Mouse (Mus musculus) layer of hippocampus, adult 8-10 months (tissue): ENCODE data around the gene Smarcal1. TPM values are rescaled to one million over a fixed set of nuclear protein-coding genes. Genes with fewer than 3 reads are reported as not detected.
A peak's percentile ranks its signal among the peaks of the same experiment; 100 is the strongest.

Experiments used
- DNase-seq, 2 experiments: peaks; one replicate each; pipeline ENCODE4 v3.0.0; 2022; ENCODE audit warnings: low spot score in 2 of 2
- total RNA-seq, 4 experiments: library from RNA; stranded (reverse); gene quantifications; 2 replicates each; pipeline ENCODE4 v1.2.4; 2022

Gene Smarcal1
- total RNA-seq, 4 experiments from 2014 or later, result 59.3 to 66.1 (median 63.5) TPM

DNA sequence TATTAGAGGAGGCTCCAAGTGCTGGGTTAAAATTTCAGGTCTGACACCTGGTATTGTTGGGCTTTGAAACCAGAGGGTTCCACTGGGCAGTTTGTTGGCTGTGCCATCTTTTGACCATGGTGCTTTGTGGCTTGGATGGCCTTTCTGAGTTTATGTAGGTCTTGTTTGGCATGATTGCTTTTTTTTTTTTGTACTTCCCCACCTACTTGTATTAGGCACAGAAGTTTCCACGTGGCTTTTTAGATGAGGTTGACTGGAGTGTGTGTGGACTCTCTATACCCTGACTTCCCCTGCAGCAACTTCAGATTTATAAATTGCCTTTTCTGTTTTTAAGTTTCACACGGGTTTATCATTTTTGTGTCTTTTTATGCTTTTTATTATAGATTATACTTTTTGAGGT, 5.7 kb downstream of the Smarcal1 start:
- no peak for DNase-seq

DNA sequence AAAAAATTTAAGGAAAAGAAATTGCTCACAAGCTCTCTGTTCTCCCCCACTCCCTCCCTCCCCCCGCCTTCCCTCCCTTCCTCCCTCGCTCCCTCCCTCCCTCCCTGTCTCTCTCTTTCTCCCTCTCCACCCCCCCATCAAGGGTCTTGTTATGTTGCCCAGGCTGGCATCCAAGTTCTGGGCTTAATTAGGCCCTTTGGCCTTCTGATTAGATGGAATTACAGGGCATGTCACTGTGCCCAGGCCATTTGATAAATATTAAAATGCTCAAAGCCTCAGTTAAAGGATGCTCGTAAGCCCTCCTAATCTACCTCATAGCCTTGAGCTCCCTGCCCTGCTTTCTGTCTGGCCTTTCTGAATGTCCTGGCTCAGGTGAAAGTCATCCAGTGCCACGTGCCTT, 7.6 kb downstream of the Smarcal1 start:
- DNase-seq, result no peak

DNA sequence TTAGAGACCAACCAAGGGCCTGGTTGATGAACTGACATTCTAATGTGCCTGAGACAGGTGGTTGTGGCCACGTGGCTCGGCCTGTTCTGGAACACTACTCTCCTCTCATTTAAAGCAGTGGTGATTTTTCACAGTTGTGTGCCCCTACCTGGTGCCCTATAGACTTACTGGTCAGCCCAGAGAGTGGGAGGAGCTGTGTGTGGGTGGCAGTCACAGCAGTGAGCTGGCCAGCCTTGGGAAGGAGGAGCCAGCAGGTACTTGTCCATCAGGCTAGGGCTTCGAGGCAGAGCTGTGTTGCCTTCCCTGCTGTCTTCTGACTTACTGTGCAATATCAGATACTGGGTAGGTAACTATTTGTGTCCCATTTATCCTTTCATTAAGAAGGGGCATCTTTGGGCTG, 9.3 kb downstream of the Smarcal1 start:
- DNase-seq, result no peak

DNA sequence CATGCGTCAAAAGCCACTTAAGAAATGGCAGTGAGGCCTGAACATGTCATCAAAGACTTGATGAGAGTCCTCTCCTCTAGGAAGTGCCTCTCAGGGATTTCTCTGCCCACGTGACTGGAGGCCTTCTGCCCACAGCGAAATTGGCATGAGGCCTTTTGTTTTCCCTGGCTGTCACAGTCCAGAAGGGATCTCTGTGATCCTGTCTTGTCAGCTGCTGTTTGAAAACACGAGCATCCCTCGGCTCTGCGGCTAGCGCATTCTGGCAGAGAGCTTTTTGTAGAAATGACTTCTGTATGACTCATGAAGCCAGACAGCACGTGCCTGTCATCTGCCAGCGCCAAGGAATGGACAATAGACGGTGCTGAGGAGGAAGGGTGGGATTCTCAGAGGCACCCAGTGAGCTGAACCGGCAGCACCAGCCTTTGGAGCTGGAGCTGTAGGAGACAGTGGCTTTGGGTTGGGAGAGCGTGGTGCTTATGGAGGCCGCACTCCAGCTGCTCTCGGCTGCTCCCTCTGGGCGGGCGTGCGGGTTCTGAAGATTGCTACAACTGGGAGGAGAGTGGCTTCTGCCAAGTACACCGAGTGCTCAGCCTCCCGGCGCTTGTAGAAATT, 10.4 kb downstream of the Smarcal1 start:
- DNase-seq, result peak; percentile 76 to 83

DNA sequence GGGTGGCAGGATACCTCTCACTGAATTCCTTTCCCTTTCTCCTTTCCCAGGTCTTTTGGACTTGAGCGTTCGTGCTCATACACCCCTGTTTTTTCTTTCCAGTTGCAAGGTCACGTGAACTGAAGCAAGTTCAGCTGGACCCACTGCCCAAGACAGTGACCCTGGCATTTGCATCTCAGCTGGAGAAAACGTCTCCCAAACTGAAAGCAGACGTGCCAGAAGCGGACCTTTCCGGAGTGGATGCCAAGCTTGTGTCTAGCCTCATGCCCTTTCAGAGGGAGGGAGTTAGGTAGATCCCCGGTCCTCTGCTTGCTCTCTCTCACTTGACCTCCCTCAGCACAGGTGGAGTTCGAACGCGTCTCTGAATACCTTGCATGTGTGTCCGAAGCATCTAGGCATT, 12.6 kb downstream of the Smarcal1 start:
- DNase-seq, result no peak

DNA sequence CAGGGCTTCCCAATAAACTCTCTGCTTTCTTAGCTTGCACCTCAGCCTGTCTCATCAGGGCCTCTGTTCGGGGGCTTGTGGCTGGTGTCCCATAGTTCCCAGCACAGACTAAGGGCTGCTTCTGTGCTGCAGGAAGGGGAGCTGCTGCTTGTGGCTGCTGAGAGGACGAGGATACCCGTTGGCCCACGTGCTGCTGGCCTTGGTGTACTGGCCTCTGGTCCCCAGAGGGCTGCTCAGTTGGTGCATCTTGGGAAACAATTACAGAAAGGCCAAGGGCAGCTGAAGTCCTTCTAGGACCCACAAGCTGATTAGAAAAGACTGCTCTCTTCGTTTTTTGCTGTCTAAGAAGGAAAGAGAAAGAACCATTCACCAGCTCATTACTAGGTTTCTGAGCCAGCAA, 13.2 kb downstream of the Smarcal1 start:
- no peak for DNase-seq

DNA sequence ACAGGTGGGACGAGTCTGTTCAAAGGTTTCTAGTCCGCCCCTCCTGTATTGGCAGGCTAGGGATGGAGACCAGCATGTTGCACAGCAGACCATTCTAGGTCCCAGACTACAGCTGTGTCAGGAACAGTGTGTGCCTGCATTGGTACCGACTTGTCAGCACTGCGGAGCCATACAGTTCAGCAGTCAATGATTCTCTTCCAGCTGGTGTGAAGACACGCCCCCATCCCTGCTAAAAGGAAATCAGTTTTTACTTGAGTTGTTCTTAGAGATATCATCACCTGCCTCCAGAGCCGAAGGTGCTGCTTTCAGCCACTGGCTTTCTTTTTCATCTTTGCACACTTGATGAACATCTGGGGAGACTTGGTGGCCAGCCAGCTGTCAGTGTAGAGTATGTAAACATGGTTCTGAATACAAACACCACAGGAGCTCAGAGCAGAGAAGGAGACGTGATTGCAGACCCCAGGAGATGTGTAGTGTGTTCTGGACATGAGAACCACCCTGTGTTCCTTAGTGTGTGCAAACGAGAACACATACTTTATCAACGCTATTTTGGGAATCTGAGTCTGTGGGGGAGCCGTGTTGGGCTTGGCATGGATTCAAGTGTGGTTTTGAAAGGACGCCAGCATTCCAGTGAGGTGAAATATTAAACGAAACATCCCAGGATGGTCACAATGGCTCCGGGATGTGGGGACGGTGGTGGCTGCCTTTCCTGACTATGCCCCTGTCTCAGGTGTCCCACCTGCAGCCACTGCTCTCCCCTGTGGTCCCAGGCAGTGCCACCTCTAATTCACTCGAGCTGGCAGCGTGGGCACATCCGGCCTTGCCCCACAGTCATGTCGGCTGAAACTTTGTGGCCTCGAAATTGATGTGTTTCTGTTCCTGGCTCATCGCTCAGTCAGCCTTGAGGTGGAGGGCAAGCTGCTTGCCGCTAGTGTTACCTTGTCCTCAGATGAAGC, 16.4 kb downstream of the Smarcal1 start:
- no peak for DNase-seq

DNA sequence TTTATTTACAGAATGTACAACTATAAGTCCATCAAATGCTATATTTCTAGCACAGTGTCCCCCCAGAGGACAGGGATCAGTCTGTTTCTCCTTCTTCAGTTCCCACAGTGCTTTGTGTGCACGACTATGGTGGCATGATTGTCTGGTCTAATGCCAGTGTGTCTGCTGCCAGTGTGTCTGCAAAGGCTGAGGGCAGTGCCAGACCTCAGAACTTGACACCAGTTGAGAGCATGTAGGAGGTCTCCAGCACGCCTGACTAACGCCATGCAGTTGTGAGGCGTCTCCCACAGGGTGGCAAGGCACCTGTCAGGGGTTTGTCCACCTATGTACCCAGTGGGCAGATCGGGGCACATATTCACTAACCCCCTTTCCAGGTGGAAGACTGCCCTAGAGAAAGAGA, 17.7 kb downstream of the Smarcal1 start:
- DNase-seq, result no peak

DNA sequence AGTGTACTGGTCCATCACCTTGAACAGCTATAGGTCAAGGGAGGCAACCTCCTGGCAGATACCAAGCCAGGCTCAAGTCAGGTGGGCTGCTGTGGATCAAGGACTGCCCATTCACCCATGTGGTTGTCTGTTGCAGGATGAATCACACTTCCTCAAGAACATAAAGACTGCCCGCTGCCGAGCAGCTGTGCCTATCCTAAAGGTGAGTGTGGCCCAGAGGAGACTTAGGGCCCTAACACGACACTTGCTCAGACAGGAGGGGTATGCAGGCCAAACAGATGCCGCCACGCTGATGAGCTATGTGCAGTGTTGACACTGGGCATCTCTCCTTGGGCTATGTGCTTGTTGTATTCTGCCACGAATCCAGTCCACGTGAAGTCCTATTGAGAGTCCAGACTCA, 18.2 kb downstream of the Smarcal1 start:
- no peak for DNase-seq

DNA sequence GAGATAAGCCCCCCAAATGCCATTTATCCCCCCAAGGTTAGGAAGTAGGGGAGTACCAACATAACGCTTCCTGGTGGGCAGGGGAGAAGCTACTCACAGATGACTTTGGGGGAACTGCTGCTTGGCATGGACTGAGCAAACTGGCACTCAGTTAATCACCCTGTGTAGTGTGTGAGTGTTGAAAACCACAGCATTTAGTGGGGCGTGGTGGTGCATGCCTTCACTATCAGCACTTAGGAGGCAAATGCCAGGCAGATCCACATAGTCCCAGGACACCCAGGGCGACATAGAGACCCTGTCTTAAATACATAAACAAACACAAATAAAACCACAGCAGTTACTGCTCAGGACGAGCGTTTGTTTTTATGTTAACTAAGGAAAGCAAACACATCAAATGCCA, 19.1 kb downstream of the Smarcal1 start:
- DNase-seq, result no peak

DNA sequence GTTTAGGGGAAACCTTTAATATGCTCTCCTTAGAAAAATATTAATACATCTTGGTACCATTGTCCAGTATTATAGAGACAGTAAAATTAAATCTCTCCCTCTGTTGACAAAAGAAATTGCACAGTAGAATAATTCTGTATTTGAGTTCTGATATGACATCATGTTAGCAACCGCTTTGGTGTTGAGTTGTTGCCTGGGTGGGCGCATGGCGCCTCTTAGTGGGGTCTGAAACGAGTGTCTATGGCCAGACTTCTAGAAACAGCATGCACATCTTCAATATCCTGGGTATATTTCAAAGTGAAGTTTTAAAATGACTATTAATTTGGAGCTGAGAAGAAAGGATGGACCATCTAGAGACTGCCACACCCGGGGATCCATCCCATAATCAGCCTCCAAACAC, 19.8 kb downstream of the Smarcal1 start:
- DNase-seq, result no peak

DNA sequence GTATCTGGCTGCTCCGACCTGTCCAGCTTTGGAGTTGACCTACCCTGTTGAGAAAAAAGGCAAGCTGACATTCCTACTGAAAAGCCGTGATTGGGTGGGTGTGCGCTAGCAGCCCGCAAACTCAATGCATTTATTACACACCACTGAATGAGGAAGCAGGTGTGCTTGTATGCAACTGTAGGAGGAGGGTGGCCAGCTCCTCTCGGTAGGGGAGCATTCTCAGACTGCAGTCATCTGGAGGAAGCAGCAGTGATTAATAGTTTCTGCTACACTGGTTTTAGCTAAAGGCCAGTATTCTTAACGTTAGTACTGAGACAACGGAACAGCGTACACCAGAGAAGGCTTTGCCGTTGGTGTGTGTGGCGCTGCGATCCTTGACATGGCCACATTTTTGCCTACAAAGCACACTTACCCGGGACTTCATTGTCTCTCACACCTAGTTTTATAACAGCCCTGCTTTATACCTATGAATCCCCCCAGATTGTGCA, 23.2 kb downstream of the Smarcal1 start:
- DNase-seq, result no peak

DNA sequence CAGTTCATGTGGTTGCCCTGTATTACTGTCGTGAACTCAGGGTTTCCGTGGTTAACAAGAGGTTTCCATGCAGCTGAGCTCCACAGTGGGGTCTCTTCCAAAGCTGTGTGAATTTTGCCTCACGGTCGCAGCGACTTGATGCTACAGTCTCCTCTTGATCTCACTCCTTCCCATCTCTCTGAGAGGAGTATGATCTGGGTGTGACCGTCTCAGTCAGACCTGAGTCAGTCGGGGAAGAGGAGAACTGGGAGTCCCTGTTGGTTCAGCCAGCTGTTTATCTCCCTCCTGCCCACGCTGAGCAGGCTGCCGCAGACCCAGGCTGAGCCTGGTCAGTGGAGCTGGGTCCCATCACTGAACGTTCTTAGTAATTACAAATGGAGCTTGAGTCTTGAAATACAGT, 26.1 kb downstream of the Smarcal1 start:
- no peak for DNase-seq

DNA sequence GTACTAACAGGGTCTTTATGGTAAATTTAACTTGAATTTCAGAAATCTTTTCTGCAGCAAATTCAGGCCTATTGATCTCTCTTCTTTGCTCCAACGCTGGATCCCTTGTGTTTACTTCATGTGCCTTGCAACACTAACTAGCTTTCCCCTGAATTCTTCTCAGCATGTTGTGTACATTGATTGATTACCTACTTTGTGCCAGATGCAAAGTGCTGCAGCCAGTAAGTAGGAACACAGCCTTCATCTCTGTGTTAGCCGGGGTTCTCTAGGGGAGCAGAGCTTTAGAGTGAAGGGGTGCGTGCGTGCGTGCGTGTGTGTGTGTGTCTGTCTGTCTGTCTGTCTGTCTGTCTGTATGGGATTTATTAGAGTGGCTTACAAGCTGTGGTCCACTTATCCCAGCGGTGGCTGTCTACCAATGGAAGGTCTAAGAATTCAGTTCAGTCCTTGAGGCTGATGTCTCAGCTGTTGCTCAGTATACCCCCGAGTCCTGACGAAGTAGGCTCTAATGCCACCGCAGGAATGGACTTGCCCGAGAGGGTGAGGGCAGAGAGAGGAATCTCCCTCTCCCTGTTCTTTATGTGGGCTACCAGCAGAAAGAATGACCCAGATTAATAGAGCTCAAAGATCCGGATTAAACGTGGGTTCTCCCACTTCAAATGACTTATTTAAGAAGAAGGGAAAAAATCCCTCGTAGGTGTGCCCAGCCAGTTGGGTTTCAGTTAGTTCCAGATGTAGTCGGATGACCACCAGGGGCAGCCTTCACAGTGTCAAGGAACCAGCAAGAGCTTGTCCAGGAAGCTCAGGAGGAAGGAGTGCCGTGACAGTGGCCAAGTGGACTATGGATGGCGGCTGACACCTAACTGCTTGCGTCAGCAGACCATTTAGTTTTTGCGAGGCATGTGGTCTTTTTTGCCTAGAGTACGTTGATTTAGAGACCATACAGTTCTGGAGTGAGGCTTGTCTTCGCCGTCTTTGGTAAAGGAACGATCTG, 27.1 kb downstream of the Smarcal1 start:
- no peak for DNase-seq

DNA sequence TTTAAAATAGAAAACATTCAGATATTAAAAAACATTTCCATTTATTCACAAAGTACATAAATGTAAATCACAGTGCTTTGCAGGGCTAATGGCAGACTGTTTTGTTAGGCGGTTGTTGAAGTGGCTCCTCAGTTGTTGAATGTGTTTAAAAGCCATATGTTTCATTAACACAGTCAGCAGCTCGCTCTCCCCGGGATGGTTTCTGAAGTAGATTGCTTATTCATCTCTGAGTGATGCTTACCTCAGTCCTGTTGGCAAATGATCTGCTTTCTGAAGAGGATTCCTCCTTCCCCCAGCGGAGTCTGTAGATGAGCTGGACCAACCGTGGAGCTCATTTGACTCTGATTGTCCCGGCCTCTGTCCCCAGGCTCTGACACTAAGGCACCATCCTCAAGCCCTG, 29.1 kb downstream of the Smarcal1 start:
- DNase-seq, result no peak

DNA sequence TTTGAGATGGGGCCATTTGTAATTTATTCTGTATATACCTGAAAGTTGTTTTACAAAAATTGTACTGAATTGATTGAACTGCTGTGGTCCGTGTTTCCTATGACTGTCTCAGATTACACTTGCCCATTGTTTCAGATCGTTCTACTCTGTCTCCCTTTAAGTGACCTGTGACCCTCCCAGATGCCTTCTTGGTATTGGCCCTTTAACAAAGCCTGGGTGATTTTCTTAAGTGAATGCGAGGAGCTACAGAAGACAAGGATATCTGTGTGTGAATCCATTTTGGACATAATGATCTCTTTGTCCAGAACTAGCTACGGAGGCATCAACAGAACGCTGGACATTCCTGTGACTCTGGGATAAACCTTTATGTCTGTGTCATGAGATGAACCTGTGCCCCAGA, 52.2 kb downstream of the Smarcal1 start:
- DNase-seq, result no peak

DNA sequence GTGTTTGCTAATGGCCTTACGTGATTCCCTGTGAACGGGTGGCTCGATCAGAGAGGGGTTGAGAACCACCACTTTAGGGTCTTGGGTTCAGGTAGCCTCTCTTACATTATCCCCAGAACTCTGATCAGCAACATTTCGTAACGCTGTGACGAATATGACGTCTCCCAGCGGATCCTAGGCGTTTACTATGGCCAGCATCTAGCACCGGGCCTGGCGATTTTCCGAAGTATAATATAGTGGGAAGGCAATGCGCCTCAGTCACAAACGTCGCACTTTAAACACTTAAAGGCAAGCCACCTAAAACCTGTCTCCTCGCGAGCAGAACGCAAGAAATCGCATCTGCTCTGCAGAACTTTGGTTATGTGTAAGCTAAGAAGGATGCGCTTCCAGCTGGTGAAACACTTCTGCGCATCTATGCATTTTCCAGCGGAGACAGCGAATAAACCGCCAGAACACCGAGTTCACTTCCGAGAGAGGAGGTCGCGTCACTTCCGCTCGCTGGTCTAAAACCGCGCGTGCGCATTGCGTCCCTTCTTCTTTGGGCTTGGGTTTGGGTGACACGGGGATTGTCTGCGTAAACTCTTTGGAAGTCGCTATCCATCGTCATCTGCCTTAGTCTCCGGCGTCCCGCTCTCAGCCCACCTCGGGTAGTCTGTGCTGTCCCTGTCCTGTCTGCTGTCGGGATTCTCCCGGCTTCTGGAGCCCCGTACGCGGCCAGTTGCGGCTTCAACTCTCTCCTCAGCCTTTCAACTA, 57.8 kb downstream of the Smarcal1 start:
- peak; percentile 42 to 65 for DNase-seq

DNA sequence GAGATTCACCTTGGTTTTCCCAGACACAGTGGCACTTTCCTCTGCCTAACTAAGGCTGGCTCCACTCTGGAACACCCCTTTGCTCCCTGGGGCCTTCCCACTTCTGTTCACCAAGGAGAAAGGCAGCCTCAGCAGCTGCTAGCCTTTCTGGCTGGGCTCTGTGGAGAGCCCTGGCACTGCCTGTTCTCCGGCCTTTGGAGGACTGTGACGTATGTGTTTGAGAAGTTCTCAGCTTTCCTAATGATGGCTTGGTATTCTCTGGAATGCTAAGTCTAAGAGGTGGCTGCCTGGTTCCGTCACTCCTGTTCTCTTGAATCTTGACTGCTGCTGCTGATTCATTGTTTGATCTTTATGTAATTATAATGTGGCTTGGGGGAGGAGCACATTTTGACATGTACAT, 90.0 kb downstream of the Smarcal1 start:
- DNase-seq, result no peak
